Mouse (Mus musculus): ENCODE measurements around the gene Crabp2. TPM values are rescaled to one million over a fixed set of nuclear protein-coding genes. Genes with fewer than 3 reads are reported as not detected.

The Crabp2 gene
- polyA plus RNA-seq, 1 experiment from 2014 or later: 44.3 TPM

- no peaks in the 10 kb centered on the region for H3K27me3 ChIP-seq (ENCODE audit: control insufficient read depth, insufficient read depth, low read length)
- H3K4me3 ChIP-seq (ENCODE audit: low read depth, low read length): peak overlapping the region; percentile 50
- H3K27ac ChIP-seq (replicated peaks): no peak overlapping the region
- DNase-seq (ENCODE audit: low spot score): no peak
- H3K36me3 ChIP-seq (ENCODE audit: control insufficient read depth, insufficient read depth, low read length): no peaks in the 10 kb centered on the region; the same call in 1 of the 2 replicates
- H3K9ac ChIP-seq (ENCODE audit: low read length): peak overlapping the region; percentile 48
- H3K4me1 ChIP-seq (replicated peaks; ENCODE audit: control insufficient read depth, insufficient read depth): no peaks in the 10 kb centered on the region
- H3K9me3 ChIP-seq (ENCODE audit: control insufficient read depth, low read length): no peaks in the 10 kb centered on the region
- no peak for TF ChIP-seq EP300 (optimal IDR thresholded peaks at IDR 0.05)
- TF ChIP-seq CTCF (IDR thresholded peaks at IDR 0.05; ENCODE audit: low read depth): no peak
- ATAC-seq (ENCODE audit: low FRiP score, low TSS enrichment): no peak
- WGBS: 35% methylated on average over 5 of the region's 5 CpGs
- H3K4me2 ChIP-seq (replicated peaks; ENCODE audit: low read depth): peak overlapping the region; percentile 76
These were observed 24.3 kb downstream of the Crabp2 start for GRCm38 (mm10) chr3:87972776-87973175.

GRCm38 (mm10) chr3:87973593-87974380 is 25.3 kb downstream of the Crabp2 start:
- 54% methylated on average over 14 of the region's 14 CpGs for WGBS
- Histone ChIP-seq H3K36me3 (ENCODE audit: control insufficient read depth, insufficient read depth, low read length) (no peaks in the 10 kb centered on the region; the same call in 1 of the 2 replicates), H3K27ac (replicated peaks) (peak overlapping the region; percentile 40), H3K27me3 (ENCODE audit: control insufficient read depth, insufficient read depth, low read length) (no peaks in the 10 kb centered on the region), H3K4me1 (replicated peaks; ENCODE audit: control insufficient read depth, insufficient read depth) (no peaks in the 10 kb centered on the region), H3K9ac (ENCODE audit: low read length) (peak overlapping the region; percentile 48), H3K9me3 (ENCODE audit: control insufficient read depth, low read length) (no peaks in the 10 kb centered on the region), H3K4me3 (ENCODE audit: low read depth, low read length) (peak overlapping the region; percentile 50; the same call in 1 of the 2 replicates), H3K4me2 (replicated peaks; ENCODE audit: low read depth) (peak overlapping the region; percentile 76)
- TF ChIP-seq EP300 (optimal IDR thresholded peaks at IDR 0.05): no peak
- no peak for TF ChIP-seq CTCF (IDR thresholded peaks at IDR 0.05; ENCODE audit: low read depth)
- no peak for DNase-seq (ENCODE audit: low spot score)
- no peak for ATAC-seq (ENCODE audit: low FRiP score, low TSS enrichment)

GRCm38 (mm10) chr3:87974381-87974987 is 26.0 kb downstream of the Crabp2 start:
- no peak for ATAC-seq (ENCODE audit: low FRiP score, low TSS enrichment)
- H3K9me3 ChIP-seq (ENCODE audit: control insufficient read depth, low read length): no peaks in the 10 kb centered on the region
- H3K27ac ChIP-seq (replicated peaks): peak overlapping the region; percentile 40

GRCm38 (mm10) chr3:87979493-87979892 is 31.0 kb downstream of the Crabp2 start:
- DNase-seq (ENCODE audit: low spot score) (no peak), ATAC-seq (ENCODE audit: low FRiP score, low TSS enrichment) (no peak)
- no peak for TF ChIP-seq EP300 (optimal IDR thresholded peaks at IDR 0.05)
- no peak for TF ChIP-seq CTCF (IDR thresholded peaks at IDR 0.05; ENCODE audit: low read depth)
- H3K4me3 ChIP-seq (ENCODE audit: low read depth, low read length): no peak overlapping the region
- no peaks in the 10 kb centered on the region for H3K9me3 ChIP-seq (ENCODE audit: control insufficient read depth, low read length)
- no peaks in the 10 kb centered on the region for H3K27me3 ChIP-seq (ENCODE audit: control insufficient read depth, insufficient read depth, low read length)
- WGBS: 83% methylated on average over 5 of the region's 5 CpGs
- no peak overlapping the region for H3K9ac ChIP-seq (ENCODE audit: low read length)
- H3K27ac ChIP-seq (replicated peaks): no peak overlapping the region
- no peak overlapping the region for H3K4me2 ChIP-seq (replicated peaks; ENCODE audit: low read depth)
- H3K36me3 ChIP-seq (ENCODE audit: control insufficient read depth, insufficient read depth, low read length): no peaks in the 10 kb centered on the region; the same call in 1 of the 2 replicates
- H3K4me1 ChIP-seq (replicated peaks; ENCODE audit: control insufficient read depth, insufficient read depth): peaks cover 12% of the 10 kb centered on the region

More at GRCm38 (mm10) chr3:87974381-87974987, 26.0 kb downstream of the Crabp2 start:
- H3K36me3 ChIP-seq (ENCODE audit: control insufficient read depth, insufficient read depth, low read length): no peaks in the 10 kb centered on the region; the same call in 1 of the 2 replicates
- TF ChIP-seq EP300 (optimal IDR thresholded peaks at IDR 0.05) (no peak), CTCF (IDR thresholded peaks at IDR 0.05; ENCODE audit: low read depth) (no peak)
- DNase-seq (ENCODE audit: low spot score): no peak
- no peak overlapping the region for H3K4me3 ChIP-seq (ENCODE audit: low read depth, low read length)
- no peaks in the 10 kb centered on the region for H3K27me3 ChIP-seq (ENCODE audit: control insufficient read depth, insufficient read depth, low read length)
- H3K4me2 ChIP-seq (replicated peaks; ENCODE audit: low read depth): peak overlapping the region; percentile 76
- 36% methylated on average over 12 of the region's 12 CpGs for WGBS
- H3K9ac ChIP-seq (ENCODE audit: low read length): no peak overlapping the region; the same call in 1 of the 2 replicates
- H3K4me1 ChIP-seq (replicated peaks; ENCODE audit: control insufficient read depth, insufficient read depth): no peaks in the 10 kb centered on the region

GRCm38 (mm10) chr3:87980085-87980484 is 31.6 kb downstream of the Crabp2 start:
- TF ChIP-seq CTCF (IDR thresholded peaks at IDR 0.05; ENCODE audit: low read depth): no peak
- TF ChIP-seq EP300 (optimal IDR thresholded peaks at IDR 0.05): no peak
- ATAC-seq (ENCODE audit: low FRiP score, low TSS enrichment): no peak
- Histone ChIP-seq H3K9me3 (ENCODE audit: control insufficient read depth, low read length) (no peaks in the 10 kb centered on the region), H3K27me3 (ENCODE audit: control insufficient read depth, insufficient read depth, low read length) (no peaks in the 10 kb centered on the region), H3K4me3 (ENCODE audit: low read depth, low read length) (no peak overlapping the region), H3K4me2 (replicated peaks; ENCODE audit: low read depth) (no peak overlapping the region), H3K36me3 (ENCODE audit: control insufficient read depth, insufficient read depth, low read length) (no peaks in the 10 kb centered on the region; the same call in 1 of the 2 replicates), H3K4me1 (replicated peaks; ENCODE audit: control insufficient read depth, insufficient read depth) (peaks cover 12% of the 10 kb centered on the region), H3K27ac (replicated peaks) (no peak overlapping the region), H3K9ac (ENCODE audit: low read length) (no peak overlapping the region)
- no peak for DNase-seq (ENCODE audit: low spot score)
- WGBS: 56% methylated on average over 3 of the region's 3 CpGs

- no peaks in the 10 kb centered on the region for H3K9me3 ChIP-seq (ENCODE audit: control insufficient read depth, low read length)
- no peaks in the 10 kb centered on the region for H3K27me3 ChIP-seq (ENCODE audit: control insufficient read depth, insufficient read depth, low read length)
- ATAC-seq (ENCODE audit: low FRiP score, low TSS enrichment) (no peak), DNase-seq (ENCODE audit: low spot score) (no peak)
- no peak for TF ChIP-seq CTCF (IDR thresholded peaks at IDR 0.05; ENCODE audit: low read depth)
- no peak for TF ChIP-seq EP300 (optimal IDR thresholded peaks at IDR 0.05)
- no peak overlapping the region for H3K27ac ChIP-seq (replicated peaks)
- no peak overlapping the region for H3K4me3 ChIP-seq (ENCODE audit: low read depth, low read length)
- no peak overlapping the region for H3K9ac ChIP-seq (ENCODE audit: low read length)
- no peak overlapping the region for H3K4me2 ChIP-seq (replicated peaks; ENCODE audit: low read depth)
- WGBS: 62% methylated on average over 5 of the region's 5 CpGs
- H3K36me3 ChIP-seq (ENCODE audit: control insufficient read depth, insufficient read depth, low read length): no peaks in the 10 kb centered on the region; the same call in 1 of the 2 replicates
- H3K4me1 ChIP-seq (replicated peaks; ENCODE audit: control insufficient read depth, insufficient read depth): peaks cover 12% of the 10 kb centered on the region
These were observed 32.3 kb downstream of the Crabp2 start for GRCm38 (mm10) chr3:87980728-87981127.
